Mouse (Mus musculus): ENCODE results near the gene Ctnna3.
A peak's percentile ranks its signal among the peaks of the same experiment; 100 is the strongest.
"Not testable (repeated sequence)": the region's sequence is repeated elsewhere in the genome, so short reads cannot be mapped to it uniquely, and the experiment has no call there.

Gene Ctnna3

DNA sequence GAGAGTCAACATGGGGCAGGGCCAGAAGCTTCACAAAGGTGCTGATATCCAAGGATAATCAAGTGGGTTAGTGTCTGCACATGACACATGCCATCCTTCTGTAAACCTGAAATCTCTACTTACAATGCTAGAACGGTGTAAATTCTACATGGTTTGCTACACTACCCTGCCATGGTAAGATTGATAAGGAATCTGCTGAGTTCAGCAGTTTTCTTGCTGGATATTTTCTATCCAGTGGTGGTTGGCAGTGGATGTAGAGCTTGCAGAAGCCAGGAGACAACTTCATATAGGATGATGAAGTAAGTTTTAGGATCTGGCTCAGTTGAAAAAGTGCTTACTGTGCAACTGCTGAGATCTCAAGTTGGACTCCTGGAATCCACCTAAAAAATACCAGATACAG, 767.7 kb downstream of the Ctnna3 start:
- no peak for DNase-seq (ENCODE audit: low read depth, low spot score)

DNA sequence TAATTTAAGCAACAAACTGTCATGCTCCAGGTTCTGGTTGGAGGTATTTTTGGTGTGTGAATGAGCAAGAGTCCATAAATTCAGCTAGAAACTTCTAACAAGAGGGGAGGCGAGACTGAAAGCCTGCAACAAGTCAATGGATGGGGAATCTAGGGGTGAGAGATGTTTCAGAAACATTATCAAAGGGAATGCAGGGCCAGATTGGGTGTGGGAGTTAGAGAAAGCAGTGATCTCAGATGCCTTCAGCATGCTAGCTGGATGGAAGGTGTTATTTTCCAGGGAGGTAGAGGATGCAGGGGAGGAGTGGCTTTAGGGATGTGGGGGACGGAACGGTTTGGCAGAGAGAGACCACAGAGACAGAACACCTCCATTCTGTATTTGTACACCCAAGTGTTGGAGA, 785.7 kb downstream of the Ctnna3 start:
- no peak for DNase-seq (ENCODE audit: low read depth, low spot score)

DNA sequence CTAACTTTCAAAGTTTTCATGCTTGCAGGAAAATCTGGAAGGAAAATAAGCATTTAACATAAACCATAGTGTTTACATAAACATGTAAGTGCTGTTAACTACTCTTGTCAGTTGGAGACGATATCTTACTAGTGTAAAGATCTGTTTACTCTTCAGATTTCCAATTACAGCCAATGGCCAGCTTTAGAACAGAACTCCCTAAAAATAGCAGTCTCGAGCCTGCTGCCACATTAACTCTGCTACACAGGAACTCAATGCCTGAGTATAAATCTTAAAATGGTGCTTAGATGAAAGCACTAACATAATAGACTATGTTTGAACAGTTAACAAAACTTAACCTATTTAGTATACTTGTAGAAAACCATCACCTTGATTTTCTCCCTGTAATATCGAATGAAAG, 793.1 kb downstream of the Ctnna3 start:
- DNase-seq (ENCODE audit: low read depth, low spot score), result no peak

DNA sequence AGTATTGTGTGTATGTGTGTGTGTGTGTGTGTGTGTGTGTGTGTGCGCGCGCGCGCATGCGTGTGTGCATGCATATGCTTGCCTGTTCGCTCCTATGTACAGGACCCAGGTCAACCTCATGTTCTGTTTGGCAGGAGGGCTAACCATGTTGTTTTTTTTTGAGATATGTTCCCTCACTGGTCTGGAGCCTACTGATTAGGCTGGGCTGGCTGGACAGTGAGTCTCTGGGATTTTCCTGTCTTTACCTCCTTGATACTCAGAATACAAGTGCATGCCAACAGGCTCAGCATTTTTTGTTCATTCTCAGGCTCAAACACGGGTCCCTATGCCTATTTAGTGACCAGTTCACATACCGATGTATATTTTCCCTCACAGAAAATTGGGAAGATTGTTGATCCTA, 794.1 kb downstream of the Ctnna3 start:
- DNase-seq (ENCODE audit: low read depth, low spot score), result no peak

DNA sequence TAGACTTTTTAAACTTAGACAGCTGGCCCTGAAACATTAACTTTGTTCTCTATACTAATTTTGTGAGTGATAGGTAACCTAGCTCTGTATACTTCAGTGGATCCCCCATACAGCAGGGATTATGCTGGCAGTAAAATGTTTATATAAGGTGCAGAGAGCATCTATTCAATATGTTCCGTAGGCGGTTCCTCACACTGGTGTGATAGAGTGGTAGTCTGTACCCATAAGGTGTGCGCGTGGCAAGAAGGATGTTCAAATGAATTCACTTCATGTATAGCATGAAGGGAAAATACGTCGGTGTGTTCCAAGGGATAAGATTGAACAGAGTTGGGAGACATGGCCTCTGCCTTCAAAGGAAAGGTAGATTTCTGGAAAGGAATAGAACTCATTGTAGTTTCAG, 794.5 kb downstream of the Ctnna3 start:
- DNase-seq (ENCODE audit: low read depth, low spot score), result no peak

DNA sequence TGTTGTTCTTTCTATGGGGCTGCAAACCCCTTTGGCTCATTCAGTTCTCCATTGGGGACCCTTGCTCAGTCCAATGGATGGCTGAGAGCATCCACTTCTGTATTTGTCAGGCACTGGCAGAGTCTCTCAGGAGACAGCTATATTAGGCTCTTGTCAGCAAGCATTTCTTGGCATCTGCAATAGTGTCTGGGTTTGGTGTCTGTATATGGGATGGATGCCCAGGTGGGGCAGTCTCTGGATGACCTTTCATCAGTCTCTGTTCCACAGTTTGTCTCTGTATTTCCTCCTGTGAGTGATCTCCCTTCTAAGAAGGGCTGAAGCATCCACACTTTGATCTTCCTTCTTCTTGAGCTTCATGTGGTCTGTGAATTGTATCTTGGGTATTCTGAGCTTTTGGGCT, 795.9 kb downstream of the Ctnna3 start:
- DNase-seq (ENCODE audit: low read depth, low spot score), result not testable (repeated sequence)

DNA sequence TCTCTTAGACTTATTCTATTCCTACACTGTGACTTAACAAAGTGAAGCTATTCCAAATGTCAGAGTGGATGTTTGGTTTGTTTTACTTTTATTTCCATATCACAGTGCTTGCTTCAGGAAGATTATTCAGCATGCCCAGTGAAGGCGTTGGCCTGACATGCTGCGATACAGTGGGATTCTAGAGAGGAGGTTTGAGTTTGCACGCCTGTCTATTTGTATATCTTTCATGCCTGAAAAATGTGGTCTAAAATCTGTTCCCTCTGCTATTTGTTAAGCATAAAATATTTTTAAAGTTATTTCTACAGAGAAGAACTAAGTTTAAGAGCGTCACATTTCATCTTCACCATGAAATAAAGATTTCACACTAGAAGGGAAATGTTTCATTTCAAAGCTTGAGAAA, 813.5 kb downstream of the Ctnna3 start:
- DNase-seq (ENCODE audit: low read depth, low spot score), result no peak

DNA sequence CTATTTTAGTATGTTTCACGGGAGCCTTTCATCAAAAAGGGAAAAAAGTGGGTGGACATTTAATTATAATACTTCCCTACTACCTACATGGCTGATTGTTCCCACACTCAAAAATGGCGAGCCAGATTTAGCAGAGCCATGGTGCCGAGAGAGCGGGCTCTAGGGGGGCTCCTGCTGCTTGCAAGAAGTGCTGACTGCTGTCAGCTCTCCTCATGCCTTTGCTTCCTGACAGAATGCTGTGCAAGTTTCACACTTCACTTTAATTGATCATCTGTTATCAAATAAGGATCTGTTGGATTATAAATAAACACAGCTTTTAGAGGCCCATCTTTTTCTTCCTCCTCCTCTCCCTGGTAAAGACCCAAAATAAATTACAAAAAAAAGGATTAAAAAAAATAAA, 838.3 kb downstream of the Ctnna3 start:
- DNase-seq (ENCODE audit: low read depth, low spot score), result peak; percentile 34

DNA sequence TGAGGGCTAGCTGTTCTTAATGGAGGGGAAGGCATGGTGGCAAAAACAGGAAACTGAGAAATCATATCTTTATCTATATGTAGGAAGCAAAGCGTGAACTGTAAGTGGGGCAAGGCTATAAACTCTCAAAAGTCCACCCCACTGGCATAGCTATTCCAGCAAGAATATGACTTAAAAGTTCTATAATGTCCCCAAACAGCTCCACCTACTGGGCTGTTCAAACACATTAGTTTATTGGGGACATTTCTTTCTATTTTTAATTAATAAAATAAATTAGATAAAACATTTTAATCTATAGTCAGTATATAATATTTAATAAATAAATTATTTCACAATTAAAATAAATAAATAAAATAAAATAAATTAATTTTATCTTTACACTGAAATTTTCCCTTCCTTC, 845.2 kb downstream of the Ctnna3 start:
- no peak for DNase-seq (ENCODE audit: low read depth, low spot score)

DNA sequence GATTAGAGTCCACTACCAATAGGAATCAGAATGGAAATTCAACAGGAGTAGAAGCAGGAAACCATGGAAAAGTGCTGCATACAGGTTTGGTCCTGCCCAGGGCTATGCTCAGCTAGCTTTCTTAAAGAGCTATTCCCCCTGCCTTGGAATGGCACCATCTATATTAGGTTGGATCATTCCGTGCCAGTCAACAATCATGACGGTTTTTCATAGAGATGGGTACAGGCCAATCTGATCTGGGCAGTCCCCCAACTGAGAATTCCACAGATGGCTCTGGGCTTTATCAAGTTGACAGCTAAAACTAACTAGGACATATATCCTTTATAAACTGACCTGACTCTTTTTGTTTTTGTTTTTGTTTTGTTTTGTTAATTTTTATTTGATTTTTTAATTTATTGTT, 848.9 kb downstream of the Ctnna3 start:
- DNase-seq (ENCODE audit: low read depth, low spot score), result no peak

DNA sequence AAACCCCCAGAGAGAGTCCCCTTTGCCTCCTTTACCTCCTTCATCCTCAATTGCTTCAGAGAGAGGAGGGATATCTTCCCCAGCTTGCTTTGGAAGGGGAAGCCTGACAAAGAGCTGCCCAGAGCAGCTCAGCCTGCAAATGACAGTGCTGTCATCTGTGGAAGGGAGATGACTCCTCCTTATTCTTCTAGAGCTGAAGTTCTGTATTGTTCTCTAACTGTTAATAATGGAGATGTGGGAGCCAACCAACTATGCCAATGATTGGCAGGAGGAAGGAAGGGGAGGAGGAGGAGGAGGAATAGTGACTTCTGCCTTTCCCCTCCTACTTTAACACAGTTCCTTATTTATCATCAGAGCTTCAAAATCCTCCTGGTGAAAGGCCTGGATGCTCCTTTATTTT, 875.9 kb downstream of the Ctnna3 start:
- DNase-seq (ENCODE audit: low read depth, low spot score), result no peak

DNA sequence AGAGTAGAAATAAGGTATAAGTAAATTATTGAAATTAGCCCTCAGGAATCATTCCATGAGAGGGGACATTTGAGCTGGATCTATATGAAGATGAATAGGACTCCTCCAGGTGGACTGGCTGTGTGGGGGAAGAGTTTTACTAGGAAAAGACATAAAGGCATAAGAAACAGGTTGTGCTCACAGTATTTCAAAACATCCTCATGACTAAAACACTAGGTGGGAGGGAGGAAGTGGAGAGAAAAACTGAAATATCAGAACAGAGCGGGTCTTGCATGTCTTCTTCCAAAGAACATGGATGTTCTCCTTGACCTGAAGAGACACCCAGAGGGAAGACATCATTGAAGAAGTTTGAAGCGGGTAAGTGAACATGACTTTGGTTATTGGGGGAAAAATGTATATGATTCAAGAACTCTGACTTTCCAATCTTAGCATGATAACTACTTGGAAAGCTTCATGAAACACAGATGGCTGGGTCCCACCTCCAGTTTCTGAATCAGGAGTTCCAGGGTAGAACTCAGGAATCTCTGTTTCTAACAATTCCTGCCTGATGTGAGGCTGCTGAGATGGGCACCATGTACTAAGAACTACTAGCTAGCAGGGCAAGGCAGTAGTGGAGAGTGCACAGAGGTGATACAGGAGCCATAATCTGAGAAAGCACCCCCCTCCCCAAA, 881.9 kb downstream of the Ctnna3 start:
- DNase-seq (ENCODE audit: low read depth, low spot score), result no peak

DNA sequence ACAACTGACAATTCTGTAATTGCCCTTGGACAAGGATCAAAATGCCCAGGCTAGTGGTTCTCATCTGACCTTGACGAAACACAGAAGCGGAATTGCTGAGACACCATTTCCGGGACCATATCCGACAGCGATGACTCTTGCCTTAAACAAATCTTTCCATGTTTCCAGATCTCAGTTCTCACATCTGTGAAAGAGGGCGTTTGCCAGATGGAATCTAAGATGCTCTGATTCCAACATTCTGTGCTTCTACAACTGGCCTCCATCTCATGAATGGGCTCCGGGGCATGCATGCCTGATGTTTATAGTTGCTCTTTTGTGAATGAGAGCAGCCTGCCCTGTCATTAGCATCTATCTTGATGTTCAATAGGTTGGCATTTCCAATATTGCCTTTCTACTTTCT, 890.4 kb downstream of the Ctnna3 start:
- DNase-seq (ENCODE audit: low read depth, low spot score), result no peak

DNA sequence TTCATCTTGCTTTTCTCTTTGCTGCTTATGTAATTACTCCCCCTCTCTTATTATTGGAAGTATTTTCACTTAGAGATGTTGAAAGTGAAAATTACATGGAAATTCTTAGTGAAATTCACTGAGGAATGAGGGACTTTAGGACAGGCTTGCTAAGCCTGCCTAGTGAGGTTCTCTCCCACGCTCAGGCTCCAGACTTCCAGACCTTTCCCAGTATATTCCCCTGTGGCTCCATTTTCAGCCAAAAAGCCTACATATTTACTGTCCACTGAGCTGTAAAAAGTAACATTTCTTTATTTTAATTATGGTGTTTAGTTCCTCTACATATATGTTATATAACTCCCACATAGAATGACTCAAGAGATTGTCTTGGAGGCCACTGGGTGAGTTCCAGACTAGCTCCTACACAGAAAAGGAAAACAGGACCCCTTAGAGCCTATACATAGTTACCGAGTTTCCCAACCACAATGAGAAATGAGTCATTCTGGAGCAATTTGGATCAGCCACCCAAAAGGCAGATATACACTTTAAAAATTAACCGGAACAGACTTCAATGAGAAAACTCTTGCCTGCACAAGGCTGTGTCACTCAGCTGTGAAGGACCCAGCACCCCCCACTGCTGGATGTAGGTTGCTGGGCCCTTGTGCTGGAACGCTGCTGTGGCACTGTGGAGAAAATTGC, 912.9 kb downstream of the Ctnna3 start:
- DNase-seq (ENCODE audit: low read depth, low spot score), result no peak

DNA sequence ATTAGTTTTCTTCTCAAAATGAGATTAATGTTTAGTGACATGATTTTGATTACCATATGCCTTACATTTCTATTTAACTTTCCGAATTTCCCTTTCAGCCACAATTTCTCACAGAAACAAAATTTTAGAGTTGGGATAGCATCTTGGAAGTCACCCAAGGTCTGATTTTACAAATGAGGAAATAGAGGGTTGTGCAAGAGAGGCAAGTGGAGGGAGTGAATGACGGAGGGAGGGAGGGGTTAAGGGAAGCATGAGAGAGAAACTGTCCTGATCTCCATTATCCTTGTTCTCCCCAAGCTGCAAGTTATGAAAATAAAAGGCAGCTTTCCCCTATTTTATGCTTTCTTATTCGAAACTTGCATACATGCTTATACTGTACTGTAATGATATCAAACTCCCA, 943.4 kb downstream of the Ctnna3 start:
- DNase-seq (ENCODE audit: low read depth, low spot score), result no peak

DNA sequence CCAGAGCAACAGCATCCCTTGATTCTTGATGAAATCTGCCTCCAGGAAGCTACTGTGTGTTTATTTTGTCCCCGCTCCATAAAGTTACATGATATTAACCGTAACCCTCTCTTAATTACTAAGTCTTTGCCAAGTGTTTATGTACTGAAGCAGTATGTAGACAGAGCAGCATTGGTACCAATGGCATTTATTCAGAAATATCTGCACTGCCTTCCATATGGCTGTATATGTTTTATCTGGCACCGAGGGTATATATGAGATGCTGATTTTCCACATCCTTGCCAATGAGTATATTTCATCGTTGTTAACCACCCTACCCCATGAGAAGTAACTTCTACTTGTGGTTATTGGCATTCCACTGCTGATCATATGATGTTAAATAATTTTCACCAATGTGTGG, 947.9 kb downstream of the Ctnna3 start:
- DNase-seq (ENCODE audit: low read depth, low spot score), result no peak

DNA sequence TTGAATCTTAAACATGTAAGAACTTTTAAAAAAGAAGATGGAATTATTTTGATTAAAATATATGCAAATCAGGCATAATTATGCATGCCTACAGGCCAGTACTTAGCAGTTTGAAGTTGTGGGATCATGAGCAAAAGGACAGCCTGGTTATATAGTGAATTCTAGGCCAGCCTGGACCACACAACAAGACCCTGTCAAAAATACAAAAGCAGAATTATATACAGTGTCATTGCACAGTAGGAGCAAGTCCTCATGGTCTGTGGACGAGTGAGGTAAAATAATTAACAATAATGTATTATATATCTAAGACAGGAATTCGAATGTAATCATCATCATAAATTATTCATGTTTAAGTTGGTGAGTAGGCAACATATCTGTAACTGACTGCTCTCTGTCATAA, 966.7 kb downstream of the Ctnna3 start:
- no peak for DNase-seq (ENCODE audit: low read depth, low spot score)

DNA sequence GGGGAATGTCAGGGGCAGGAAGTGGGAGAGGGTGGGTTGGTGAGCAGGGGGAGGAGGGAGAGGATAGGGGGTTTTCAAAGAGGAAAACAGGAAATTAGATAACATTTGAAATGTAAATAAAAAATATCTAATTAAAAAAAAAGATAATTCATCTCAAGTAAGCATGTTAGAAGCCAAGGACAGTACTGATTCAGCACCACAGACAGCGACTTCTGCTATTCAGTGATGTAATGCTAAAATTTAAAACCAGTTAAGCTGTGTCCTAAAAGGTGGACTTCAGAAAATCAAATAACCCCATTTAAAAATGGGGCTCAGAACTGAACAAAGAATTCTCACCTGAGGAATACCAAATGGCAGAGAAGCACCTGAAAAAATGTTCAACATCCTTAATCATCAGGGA, 988.5 kb downstream of the Ctnna3 start:
- not testable (repeated sequence) for DNase-seq (ENCODE audit: low read depth, low spot score)

DNA sequence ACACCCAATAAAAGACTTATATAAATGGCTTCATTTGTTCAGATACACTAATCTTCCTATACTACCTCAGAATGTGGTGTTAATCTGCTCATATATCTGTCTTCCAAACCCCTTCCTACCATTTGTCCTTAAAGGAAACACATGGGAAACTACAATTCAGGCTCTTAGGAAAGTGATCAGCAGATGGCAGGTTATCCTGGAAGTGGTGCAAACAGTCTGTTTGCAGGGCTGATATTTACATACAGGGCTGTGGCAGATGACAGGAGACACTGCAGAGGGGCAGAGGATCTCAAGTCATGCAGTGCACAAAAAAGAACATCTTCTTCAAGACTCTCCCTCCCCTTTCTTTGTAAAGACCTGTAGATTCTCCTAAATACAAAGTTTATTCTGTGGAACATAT, 1008.8 kb downstream of the Ctnna3 start:
- DNase-seq (ENCODE audit: low read depth, low spot score), result no peak

DNA sequence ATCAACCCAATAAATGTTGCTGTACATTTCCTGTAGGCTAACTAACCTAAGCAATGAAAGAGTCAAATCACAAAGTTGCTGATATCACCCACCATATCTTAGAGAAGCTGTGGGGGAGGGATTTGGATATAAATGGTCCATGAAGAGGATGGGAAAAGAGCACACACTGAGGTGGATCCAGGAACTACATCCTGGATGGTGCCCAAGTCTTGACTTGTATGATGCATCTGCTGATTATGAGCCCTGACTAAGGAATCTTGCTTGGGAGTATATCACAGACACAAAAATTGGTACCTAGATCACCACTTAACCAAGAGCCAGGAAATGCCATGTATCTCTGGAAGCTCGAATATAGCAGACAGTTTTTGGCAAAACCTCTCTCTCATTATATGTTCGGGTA, 1018.7 kb downstream of the Ctnna3 start:
- DNase-seq (ENCODE audit: low read depth, low spot score), result no peak

DNA sequence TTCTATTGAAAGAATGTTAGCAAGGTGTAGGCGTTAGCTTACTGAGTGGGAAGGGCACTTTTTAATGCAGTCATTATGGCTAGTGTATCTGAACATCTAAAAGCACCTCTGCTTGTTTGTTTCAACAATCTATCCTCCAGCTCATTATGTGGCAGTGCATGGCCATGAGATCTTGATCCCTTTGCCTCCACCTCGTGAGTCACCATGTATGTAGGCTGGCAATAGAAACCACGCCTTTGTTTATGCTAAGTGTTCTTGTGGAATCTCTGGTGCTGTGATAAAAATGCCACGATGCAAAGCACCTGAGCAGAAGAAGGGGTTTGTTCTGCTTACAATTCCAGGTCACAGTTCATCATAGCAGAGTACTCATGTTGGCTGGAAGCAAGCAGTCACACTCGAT, 1053.4 kb downstream of the Ctnna3 start:
- no peak for DNase-seq (ENCODE audit: low read depth, low spot score)

DNA sequence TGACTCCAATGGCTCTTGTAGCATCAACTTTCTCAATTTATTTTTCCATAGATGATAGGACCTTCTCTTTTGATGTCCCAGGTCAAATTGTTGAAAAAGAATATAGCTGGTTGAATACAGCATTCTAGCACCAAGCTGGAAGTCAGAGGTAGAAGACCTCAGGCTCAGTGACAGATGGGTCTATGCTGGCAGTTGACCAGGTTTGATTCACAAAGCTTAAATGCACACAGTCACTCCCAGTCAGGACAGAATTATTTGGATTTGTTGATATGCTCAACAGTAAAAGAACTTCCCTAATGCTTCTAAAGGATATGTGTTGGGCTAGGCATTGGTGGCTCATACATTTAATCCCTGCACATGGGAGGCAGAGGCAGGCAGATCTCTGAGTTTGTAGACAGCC, 1059.6 kb downstream of the Ctnna3 start:
- no peak for DNase-seq (ENCODE audit: low read depth, low spot score)

DNA sequence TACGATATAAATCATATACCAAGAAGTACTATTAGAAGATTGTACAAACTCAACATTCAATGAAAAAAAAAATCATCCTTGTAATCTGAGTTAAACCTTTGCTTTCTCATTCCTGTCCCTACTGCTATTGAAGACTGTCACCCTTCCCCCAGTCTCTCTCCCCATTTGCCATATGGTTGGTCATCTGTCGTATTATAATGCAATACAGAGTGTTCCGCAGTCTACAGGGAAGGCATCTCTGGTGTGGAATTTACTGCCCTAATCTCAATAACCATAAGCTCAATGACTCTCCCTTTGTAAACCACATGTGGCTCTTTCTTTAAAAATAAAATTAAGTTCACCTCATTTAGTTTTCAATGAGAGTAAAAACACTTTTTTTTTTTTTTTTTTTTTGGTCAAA, 1113.7 kb downstream of the Ctnna3 start:
- no peak for DNase-seq (ENCODE audit: low read depth, low spot score)

DNA sequence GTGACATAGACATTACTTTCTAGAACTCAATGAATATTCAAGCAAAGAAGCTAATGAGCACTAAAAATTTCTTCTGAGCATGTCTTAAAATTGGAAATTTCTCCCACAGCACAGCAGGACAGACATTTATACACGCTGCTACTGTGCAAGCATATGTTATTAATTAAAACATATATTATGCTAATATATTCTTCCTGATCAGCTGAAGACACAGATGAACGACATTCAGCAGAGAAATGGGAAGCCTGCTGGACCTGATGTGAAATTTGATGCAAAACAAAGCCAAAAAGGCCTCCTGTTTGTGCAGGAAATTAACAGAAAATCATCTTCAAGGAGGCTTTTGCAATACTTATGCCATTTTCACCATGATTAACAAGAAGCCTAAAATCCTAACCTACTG, 1114.5 kb downstream of the Ctnna3 start:
- no peak for DNase-seq (ENCODE audit: low read depth, low spot score)
